Mouse (Mus musculus) kidney, postnatal 0 days (tissue): ENCODE data around the gene Cacna2d3. TPM values are rescaled to one million over a fixed set of nuclear protein-coding genes. Genes with fewer than 3 reads are reported as not detected.

ENCODE experiments used
- ATAC-seq: fragments of 200-750 bp; cut with Nextera tagmentation; replicated peaks from 2 replicates; pipeline ENCODE4 v1.8.0; 2017; ENCODE audit warnings: low read depth, moderate number of reproducible peaks, moderate TSS enrichment, moderate library complexity; ENCODE audit not compliant: low FRiP score
- DNase-seq: peaks from one replicate; pipeline ENCODE4 v3.0.0-alpha.2; 2016; ENCODE audit warnings: low spot score
- H3K27ac ChIP-seq: fragments of 300-500 bp; sonication (generic); 2 replicates; pipeline ENCODE4 v1.5.1; 2014; ENCODE audit warnings: mild to moderate bottlenecking
- H3K27me3 ChIP-seq: fragments of 300-500 bp; sonication (generic); 2 replicates; pipeline ENCODE4 v1.6.1; 2014; ENCODE audit warnings: low read length, mixed read lengths; ENCODE audit not compliant: insufficient read depth
- H3K36me3 ChIP-seq: fragments of 300-500 bp; sonication (generic); 2 replicates; pipeline ENCODE4 v1.6.1; 2014; ENCODE audit warnings: low read length, mixed read lengths; ENCODE audit not compliant: insufficient read depth
- H3K4me1 ChIP-seq: fragments of 300-500 bp; sonication (generic); replicated peaks from 2 replicates; pipeline ENCODE4 v1.6.1; 2014; ENCODE audit warnings: antibody characterized with exemption, low read length, mixed read lengths; ENCODE audit not compliant: insufficient read depth
- H3K4me2 ChIP-seq: fragments of 300-500 bp; sonication (generic); 2 replicates; pipeline ENCODE4 v1.6.1; 2014; ENCODE audit warnings: mild to moderate bottlenecking, low read length, moderate library complexity, mixed read lengths
- H3K4me3 ChIP-seq: fragments of 300-500 bp; sonication (generic); replicated peaks from 2 replicates; pipeline ENCODE4 v1.5.1; 2014; ENCODE audit warnings: low read depth, low read length
- H3K9ac ChIP-seq: fragments of 300-500 bp; sonication (generic); 2 replicates; pipeline ENCODE4 v1.6.1; 2014; ENCODE audit warnings: low read depth, low read length
- H3K9me3 ChIP-seq: fragments of 300-500 bp; sonication (generic); replicated peaks from 2 replicates; pipeline ENCODE4 v1.6.1; 2016; ENCODE audit warnings: low read length, inconsistent platforms, mixed read lengths
- CTCF ChIP-seq: IDR thresholded peaks from 2 replicates; pipeline ENCODE4 v1.5.1; 2016; ENCODE audit warnings: antibody characterized with exemption, low read depth, mild to moderate bottlenecking, moderate library complexity
- WGBS: fragments of 180-500 bp; shearing (Covaris S2); extraction: QIAGEN DNeasy Blood & Tissue Kit; methylation state at CpG from one replicate; pipeline ENCODE4 v1.1.7; 2014; 5-methylcytosine and 5-hydroxymethylcytosine counted together
- polyA plus RNA-seq: library from polyadenylated mRNA; unstranded; fragments of >200 nt; fragmentation: Nextera tagmentation; extraction: Ambion mirVana; gene quantifications from 2 replicates; pipeline ENCODE4 v1.2.1, GENCODE M21; 2015

Cacna2d3 gene
- polyA plus RNA-seq, 1 experiment from 2014 or later = 1.8 TPM

GRCm38 (mm10) chr14:29216106-29216505, 505.6 kb downstream of the Cacna2d3 start:
- Histone ChIP-seq H3K27ac (no peak overlapping the region), H3K9ac (no peak overlapping the region), H3K4me1 (no peaks in the 10 kb centered on the region), H3K36me3 (no peaks in the 10 kb centered on the region), H3K4me3 (no peak overlapping the region), H3K4me2 (no peak overlapping the region), H3K9me3 (no peaks in the 10 kb centered on the region), H3K27me3 (no peaks in the 10 kb centered on the region)
- 85% methylated on average over 1 of the region's 1 CpGs for WGBS
- no peak for TF ChIP-seq CTCF
- DNase-seq = no peak
- no peak for ATAC-seq

DNA sequence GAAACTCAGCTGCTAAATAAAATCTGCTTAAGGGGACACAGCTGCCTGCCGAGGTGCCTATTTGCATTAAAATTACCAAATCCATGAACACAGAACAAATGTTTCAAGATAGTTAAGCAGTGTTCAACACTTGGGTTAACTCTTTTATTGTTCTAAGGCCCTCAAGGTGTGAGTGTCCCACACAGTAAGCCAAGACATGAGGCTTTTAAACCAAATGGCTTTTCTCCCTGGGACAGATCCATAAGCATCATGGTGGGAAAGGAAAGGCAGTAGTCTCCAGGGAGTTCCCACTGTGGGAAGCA, 516.7 kb downstream of the Cacna2d3 start:
- Histone ChIP-seq H3K4me1 (no peaks in the 10 kb centered on the region), H3K9me3 (no peaks in the 10 kb centered on the region), H3K4me2 (no peak overlapping the region), H3K9ac (no peak overlapping the region), H3K36me3 (no peaks in the 10 kb centered on the region), H3K4me3 (no peak overlapping the region), H3K27me3 (no peaks in the 10 kb centered on the region), H3K27ac (no peak overlapping the region)
- ATAC-seq (no peak), DNase-seq (no peak)
- 34% methylated on average over 1 of the region's 1 CpGs for WGBS
- TF ChIP-seq CTCF = no peak

GRCm38 (mm10) chr14:29204236-29204966, 517.3 kb downstream of the Cacna2d3 start:
- DNase-seq (no peak), ATAC-seq (no peak)
- Histone ChIP-seq H3K4me2 (no peak overlapping the region), H3K9me3 (no peaks in the 10 kb centered on the region), H3K36me3 (no peaks in the 10 kb centered on the region), H3K4me3 (no peak overlapping the region), H3K27me3 (no peaks in the 10 kb centered on the region), H3K4me1 (no peaks in the 10 kb centered on the region), H3K27ac (no peak overlapping the region), H3K9ac (no peak overlapping the region)
- TF ChIP-seq CTCF = no peak
- 83% methylated on average over 10 of the region's 10 CpGs for WGBS

DNA sequence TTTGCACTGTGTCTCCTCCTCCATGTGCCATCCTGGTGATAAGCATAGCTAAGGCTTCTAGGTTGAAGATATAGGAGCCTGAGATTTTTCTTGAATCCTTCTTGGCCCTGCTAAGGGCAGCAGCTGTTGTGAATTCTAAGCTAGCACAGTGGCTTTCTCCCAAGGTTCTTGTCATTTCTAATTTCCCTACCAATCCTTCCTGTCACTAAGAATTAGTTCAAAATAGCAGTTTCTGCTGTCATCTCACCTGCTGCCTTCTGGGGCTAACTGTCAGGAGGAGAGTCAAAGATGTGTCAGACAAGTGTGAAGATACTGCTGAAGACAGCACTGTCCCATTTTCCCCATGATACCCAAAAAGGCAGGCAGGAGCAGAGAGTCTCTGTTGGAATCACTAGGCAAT, 525.5 kb downstream of the Cacna2d3 start:
- Histone ChIP-seq H3K27ac (no peak overlapping the region), H3K4me1 (no peaks in the 10 kb centered on the region), H3K9ac (no peak overlapping the region), H3K4me3 (no peak overlapping the region), H3K9me3 (no peaks in the 10 kb centered on the region), H3K36me3 (no peaks in the 10 kb centered on the region), H3K27me3 (no peaks in the 10 kb centered on the region), H3K4me2 (no peak overlapping the region)
- DNase-seq (no peak), ATAC-seq (no peak)
- no peak for TF ChIP-seq CTCF

DNA sequence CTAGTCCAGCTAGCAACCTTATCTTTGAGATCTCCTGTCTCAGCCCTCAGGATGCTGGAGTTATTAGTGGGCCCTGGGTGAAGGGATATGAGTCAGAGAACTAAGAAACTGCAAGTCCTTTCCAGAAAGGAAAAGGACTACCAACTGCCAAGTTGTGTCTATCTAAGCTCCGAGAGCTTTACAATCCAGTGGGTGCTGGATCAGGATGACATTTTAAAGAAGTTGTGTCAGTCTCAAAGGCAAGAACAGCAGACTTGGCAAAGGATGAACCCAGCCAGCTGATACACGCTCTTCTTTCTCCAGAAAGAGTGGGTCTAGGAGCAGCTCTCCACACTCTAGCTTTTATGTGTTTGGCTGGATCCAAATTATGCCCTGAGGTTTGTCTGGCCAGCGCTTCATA, 530.2 kb downstream of the Cacna2d3 start:
- Histone ChIP-seq H3K36me3 (no peaks in the 10 kb centered on the region), H3K27me3 (no peaks in the 10 kb centered on the region), H3K4me2 (no peak overlapping the region), H3K27ac (no peak overlapping the region), H3K4me3 (no peak overlapping the region), H3K9ac (no peak overlapping the region), H3K4me1 (no peaks in the 10 kb centered on the region), H3K9me3 (no peaks in the 10 kb centered on the region)
- no peak for ATAC-seq
- no peak for DNase-seq
- WGBS = 80% methylated on average over 3 of the region's 3 CpGs
- TF ChIP-seq CTCF = no peak

DNA sequence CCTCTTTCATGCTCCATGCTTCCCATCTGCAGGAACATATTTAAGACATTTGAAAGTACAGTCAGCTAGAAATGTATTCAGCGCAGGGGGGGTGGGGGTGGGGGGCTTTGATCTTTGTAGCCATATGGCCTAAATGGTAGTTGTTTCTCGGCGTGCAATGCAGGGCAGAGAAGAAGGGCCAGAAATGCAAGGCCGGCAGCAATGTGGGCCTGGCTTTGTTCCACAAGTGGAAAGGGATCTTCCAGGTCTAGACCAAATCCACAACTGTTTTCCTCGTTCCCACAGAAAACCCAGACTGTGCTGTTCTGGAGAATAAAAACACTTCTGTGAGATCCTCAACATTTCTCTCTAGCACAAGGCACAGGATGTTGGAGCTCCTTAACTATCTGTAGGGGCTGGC, 537.9 kb downstream of the Cacna2d3 start:
- H3K4me3 ChIP-seq = no peak overlapping the region
- no peak overlapping the region for H3K4me2 ChIP-seq
- 75% methylated on average over 5 of the region's 5 CpGs for WGBS
- ATAC-seq (no peak), DNase-seq (no peak)
- H3K4me1 ChIP-seq = peaks cover 5% of the 10 kb centered on the region; the same call in 1 of the 2 replicates
- no peak overlapping the region for H3K9ac ChIP-seq
- H3K27ac ChIP-seq = no peak overlapping the region
- H3K27me3 ChIP-seq = no peaks in the 10 kb centered on the region
- no peak for TF ChIP-seq CTCF
- no peaks in the 10 kb centered on the region for H3K36me3 ChIP-seq
- H3K9me3 ChIP-seq = no peaks in the 10 kb centered on the region

DNA sequence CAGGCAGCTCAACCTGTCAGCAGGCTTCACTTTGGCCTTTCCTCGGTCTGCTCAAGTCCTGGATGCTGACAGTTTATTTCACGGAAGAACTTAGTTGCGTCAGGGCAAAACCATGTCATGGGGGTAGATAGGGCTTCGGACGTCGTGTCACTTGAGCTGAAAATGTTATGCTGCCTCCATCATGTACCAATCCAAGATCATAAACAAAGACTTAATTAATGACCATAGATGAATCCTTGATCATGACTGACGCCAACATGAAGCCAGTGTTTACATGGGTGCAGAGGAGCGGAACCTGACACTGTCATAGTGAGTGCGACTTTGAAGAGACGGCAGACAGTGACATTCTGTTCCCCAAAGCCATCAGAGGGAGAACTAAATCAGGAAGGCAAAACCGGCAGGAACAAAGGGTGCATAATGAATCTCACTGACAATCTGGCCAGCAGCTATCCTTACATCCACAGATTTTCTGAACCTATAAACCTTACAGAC, 542.2 kb downstream of the Cacna2d3 start:
- Histone ChIP-seq H3K36me3 (no peaks in the 10 kb centered on the region), H3K27me3 (no peaks in the 10 kb centered on the region), H3K4me3 (no peak overlapping the region), H3K27ac (no peak overlapping the region), H3K9me3 (no peaks in the 10 kb centered on the region), H3K4me1 (peaks cover 5% of the 10 kb centered on the region; the same call in 1 of the 2 replicates), H3K9ac (no peak overlapping the region), H3K4me2 (no peak overlapping the region)
- 31% methylated on average over 11 of the region's 11 CpGs for WGBS
- ATAC-seq (no peak), DNase-seq (no peak)
- TF ChIP-seq CTCF = no peak
